Comparison of ENCODE assay signal across 10 mouse cellular contexts in the genomic region with DNA sequence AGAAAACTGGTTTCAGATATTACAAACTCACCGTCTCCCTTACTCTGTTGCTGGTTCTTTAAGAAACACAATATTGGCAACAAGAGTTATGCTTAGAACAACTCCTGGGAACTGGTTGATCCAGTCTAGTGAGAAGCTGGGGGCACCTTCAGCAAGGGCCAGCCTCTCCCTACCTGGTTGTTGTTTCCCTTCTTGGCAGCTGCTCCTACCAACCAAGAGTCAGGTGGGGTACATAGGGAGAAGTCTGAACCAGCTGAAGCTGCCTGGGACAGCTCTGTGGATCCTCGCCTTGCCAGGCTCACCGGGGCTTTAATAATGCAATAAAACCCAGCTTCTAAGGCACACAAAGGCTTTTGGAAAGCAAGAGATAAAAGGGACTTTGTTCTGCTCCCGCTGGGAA.
DNase-seq lines count a peak whose midpoint lies in the region; ATAC-seq and TF ChIP-seq lines count a peak whose summit lies in the region.
"Had no signal": no experiment of that assay in that cellular context is flagged by ENCODE, and none has a peak within 500 bp of the region (broad histone marks: within the 10 kb centered on the region; RNA-seq: fewer than 3 reads in every experiment).

No protein-coding gene starts in this region.

- no peak for DNase-seq in midbrain, embryonic 10.5 days (ENCODE audit: low spot score)
- DNase-seq in kidney, adult 9 months, result peak; percentile 77
- peak; percentile 37 for DNase-seq in lung, adult 2 months
- DNase-seq in left cerebral cortex, postnatal 25 days (ENCODE audit: low spot score in 2 of 2), result no peak
- no peak for DNase-seq in yolk sac, embryonic 10.5 days (ENCODE audit: low spot score)
- DNase-seq in natural killer cell, adult 2 months (ENCODE audit: low spot score in 2 of 2), result no peak
- DNase-seq: gastrocnemius, postnatal 10 days had no signal

- WGBS in midbrain, embryonic 10.5 days, result 42% methylated on average over 4 of the region's 4 CpGs
- WGBS in midbrain, embryonic 13.5 days, result 29% methylated on average over 4 of the region's 4 CpGs
- 61% methylated on average over 4 of the region's 4 CpGs for WGBS in lung, adult 2 months
- 44% methylated on average over 4 of the region's 4 CpGs for WGBS in stomach, embryonic 15.5 days

- no peak overlapping the region for H3K9ac ChIP-seq in midbrain, embryonic 13.5 days (replicated peaks)
- H3K9ac ChIP-seq in stomach, embryonic 15.5 days, result no peak overlapping the region
- H3K9ac ChIP-seq: hindbrain, embryonic 15.5 days had no signal

- ATAC-seq in midbrain, embryonic 13.5 days, result no peak
- peak; percentile 90 for ATAC-seq in stomach, embryonic 15.5 days (ENCODE audit: insufficient read depth, low FRiP score, low read depth)

- H3K4me2 ChIP-seq in midbrain, embryonic 13.5 days (replicated peaks), result no peak overlapping the region
- H3K4me2 ChIP-seq in stomach, embryonic 15.5 days, result peak overlapping the region; percentile 31
- H3K4me2 ChIP-seq: hindbrain, embryonic 15.5 days had no signal

- no peaks in the 10 kb centered on the region for H3K36me3 ChIP-seq in midbrain, embryonic 10.5 days
- H3K36me3 ChIP-seq in midbrain, embryonic 13.5 days, result no peaks in the 10 kb centered on the region
- no peaks in the 10 kb centered on the region for H3K36me3 ChIP-seq in stomach, embryonic 15.5 days
- H3K36me3 ChIP-seq: hindbrain, embryonic 15.5 days had no signal

- TF ChIP-seq CTCF in lung, adult 2 months (IDR thresholded peaks at IDR 0.05; ENCODE audit: insufficient read depth, low read length), result no peak

- no peak overlapping the region for H3K4me3 ChIP-seq in midbrain, embryonic 10.5 days
- no peak overlapping the region for H3K4me3 ChIP-seq in midbrain, embryonic 13.5 days (replicated peaks)
- H3K4me3 ChIP-seq in lung, adult 2 months (replicated peaks; ENCODE audit: extremely low read depth, low read depth, low read length), result no peak overlapping the region
- H3K4me3 ChIP-seq in stomach, embryonic 15.5 days (replicated peaks), result no peak overlapping the region
- H3K4me3 ChIP-seq: hindbrain, embryonic 15.5 days had no signal

- H3K27me3 ChIP-seq in midbrain, embryonic 10.5 days (ENCODE audit: low read depth, poor library complexity, severe bottlenecking), result peaks cover 4% of the 10 kb centered on the region
- no peaks in the 10 kb centered on the region for H3K27me3 ChIP-seq in midbrain, embryonic 13.5 days
- no peaks in the 10 kb centered on the region for H3K27me3 ChIP-seq in stomach, embryonic 15.5 days (replicated peaks)
- H3K27me3 ChIP-seq: hindbrain, embryonic 15.5 days had no signal

- peaks cover 17% of the 10 kb centered on the region for H3K4me1 ChIP-seq in midbrain, embryonic 10.5 days
- H3K4me1 ChIP-seq in midbrain, embryonic 13.5 days (replicated peaks), result peaks cover 10% of the 10 kb centered on the region
- H3K4me1 ChIP-seq in lung, adult 2 months (ENCODE audit: control insufficient read depth, insufficient read depth, low read length), result peaks cover 4% of the 10 kb centered on the region
- H3K4me1 ChIP-seq in stomach, embryonic 15.5 days, result peaks cover 5% of the 10 kb centered on the region; the same call in 1 of the 2 replicates

- no peaks in the 10 kb centered on the region for H3K9me3 ChIP-seq in midbrain, embryonic 10.5 days (replicated peaks)
- H3K9me3 ChIP-seq in midbrain, embryonic 13.5 days, result no peaks in the 10 kb centered on the region
- H3K9me3 ChIP-seq in stomach, embryonic 15.5 days, result no peaks in the 10 kb centered on the region
- H3K9me3 ChIP-seq: hindbrain, embryonic 15.5 days had no signal

- TF ChIP-seq POLR2A in lung, adult 2 months (IDR thresholded peaks at IDR 0.05; ENCODE audit: borderline replicate concordance, extremely low read depth, low read depth, low read length), result peak; percentile 35; the same call in 1 of the 2 replicates

- peak overlapping the region; percentile 63 for H3K27ac ChIP-seq in midbrain, embryonic 10.5 days (replicated peaks)
- H3K27ac ChIP-seq in midbrain, embryonic 13.5 days, result no peak overlapping the region
- H3K27ac ChIP-seq in stomach, embryonic 15.5 days, result peak overlapping the region; percentile 90
- H3K27ac ChIP-seq: hindbrain, embryonic 15.5 days had no signal

- intact Hi-C loops in left cerebral cortex, postnatal 25 days (cut with DNase I), result no loop called here

Comparison
In these comparisons a context has a peak if more than half of its experiments do, and no peak if none do; other contexts are left out.
1. DNase-seq: peak in kidney, adult 9 months (single experiment) and lung, adult 2 months (single experiment); none in midbrain, embryonic 10.5 days (single experiment), left cerebral cortex, postnatal 25 days (0 of 2), yolk sac, embryonic 10.5 days (single experiment) and natural killer cell, adult 2 months (0 of 2).